Mouse (Mus musculus): Measurements from ENCODE around the gene Igfbp4.

- TF ChIP-seq MAFK (IDR thresholded peaks at IDR 0.05; ENCODE audit: insufficient read depth, low read depth, low read length), result no peak
- TF ChIP-seq ZC3H11A (IDR thresholded peaks at IDR 0.05; ENCODE audit: borderline replicate concordance, low read depth, low read length), result no peak
- TF ChIP-seq ZNF384 (IDR thresholded peaks at IDR 0.05; ENCODE audit: low read depth, low read length), result no peak
These were observed 42.3 kb upstream of the Igfbp4 start for GRCm38 (mm10) chr11:98998776-98999175.
